Mouse (Mus musculus) intestine, postnatal 0 days (tissue): ENCODE measurements around the gene Cbln1. TPM values are rescaled to one million over a fixed set of nuclear protein-coding genes. Genes with fewer than 3 reads are reported as not detected.

Experiments
- ATAC-seq: fragments of 200-750 bp; cut with Nextera tagmentation; 2 replicates; pipeline ENCODE4 v1.8.0; 2017; ENCODE audit warnings: mild to moderate bottlenecking, moderate TSS enrichment, moderate library complexity
- H3K27ac ChIP-seq: fragments of 300-500 bp; sonication (generic); 2 replicates; pipeline ENCODE4 v1.5.1; 2014; ENCODE audit warnings: mild to moderate bottlenecking, low read depth, low read length, moderate library complexity
- H3K27me3 ChIP-seq: fragments of 300-500 bp; sonication (generic); replicated peaks from 2 replicates; pipeline ENCODE4 v1.6.1; 2014; ENCODE audit warnings: low read length, mixed read lengths; ENCODE audit not compliant: control insufficient read depth, insufficient read depth
- H3K36me3 ChIP-seq: fragments of 300-500 bp; sonication (generic); 2 replicates; pipeline ENCODE4 v1.6.1; 2014; ENCODE audit warnings: mild to moderate bottlenecking, moderate library complexity; ENCODE audit not compliant: control insufficient read depth, insufficient read depth
- H3K4me1 ChIP-seq: fragments of 300-500 bp; sonication (generic); replicated peaks from 2 replicates; pipeline ENCODE4 v1.6.1; 2014; ENCODE audit warnings: antibody characterized with exemption, low read length, mixed read lengths; ENCODE audit not compliant: control insufficient read depth, insufficient read depth
- H3K4me2 ChIP-seq: fragments of 300-500 bp; sonication (generic); replicated peaks from 2 replicates; pipeline ENCODE4 v1.6.1; 2014; ENCODE audit warnings: low read depth, mild to moderate bottlenecking, moderate library complexity
- H3K4me3 ChIP-seq: fragments of 300-500 bp; sonication (generic); 2 replicates; pipeline ENCODE4 v1.5.1; 2014; ENCODE audit warnings: low read depth, low read length
- H3K9ac ChIP-seq: fragments of 300-500 bp; sonication (generic); 2 replicates; pipeline ENCODE4 v1.6.1; 2014; ENCODE audit warnings: mild to moderate bottlenecking, low read depth, low read length
- H3K9me3 ChIP-seq: fragments of 300-500 bp; sonication (generic); 2 replicates; pipeline ENCODE4 v1.6.1; 2016; ENCODE audit warnings: mixed run types; ENCODE audit not compliant: control insufficient read depth
- CTCF ChIP-seq: sonication (generic); IDR thresholded peaks from 2 replicates; pipeline ENCODE4 v1.5.1; 2016; ENCODE audit warnings: low read depth, mild to moderate bottlenecking, control low read depth, antibody characterized with exemption, moderate library complexity
- WGBS: fragments of 180-500 bp; shearing (Covaris S2); extraction: QIAGEN DNeasy Blood & Tissue Kit; methylation state at CpG from one replicate; pipeline ENCODE4 v1.1.7; 2014; 5-methylcytosine and 5-hydroxymethylcytosine counted together
- polyA plus RNA-seq: library from polyadenylated mRNA; unstranded; fragments of >200 nt; fragmentation: Nextera tagmentation; extraction: Ambion mirVana; gene quantifications from 2 replicates; pipeline ENCODE4 v1.2.1, GENCODE M21; 2015

The Cbln1 gene
- polyA plus RNA-seq, 1 experiment from 2014 or later: 0.07 TPM

- H3K4me2 ChIP-seq: no peak overlapping the region
- WGBS: 46% methylated on average over 3 of the region's 3 CpGs
These were observed 5.8 kb upstream of the Cbln1 start for GRCm38 (mm10) chr8:87478221-87478620.

DNA sequence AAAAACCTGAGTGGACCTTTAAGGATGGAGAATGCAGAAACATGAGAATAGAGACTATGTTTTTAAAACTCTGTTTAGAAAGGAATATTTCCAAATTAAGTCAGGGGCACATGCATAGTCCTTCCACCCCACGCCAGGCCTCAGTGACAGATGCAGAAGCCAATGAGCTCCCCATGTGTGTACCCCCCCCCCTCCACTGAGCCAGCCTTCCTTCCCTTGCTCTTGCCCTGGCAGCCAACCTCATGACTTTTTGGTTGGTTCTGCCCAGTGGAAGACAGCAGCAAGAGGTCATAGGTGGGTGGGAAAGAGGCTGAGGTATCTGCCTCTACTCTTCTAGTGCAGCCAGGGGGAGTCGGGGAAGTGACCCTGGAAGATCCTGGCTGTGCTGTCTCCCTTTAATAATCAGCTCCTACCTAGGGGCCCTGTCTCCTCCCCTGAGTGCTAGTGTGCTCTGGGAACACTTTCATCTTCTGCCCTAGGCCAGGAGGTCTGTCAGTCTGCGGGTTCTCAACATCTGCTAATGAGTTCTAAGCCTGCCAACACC is 4.8 kb upstream of the Cbln1 start:
- no peak overlapping the region for H3K9ac ChIP-seq
- ATAC-seq: no peak
- no peak overlapping the region for H3K27ac ChIP-seq
- TF ChIP-seq CTCF: no peak
- 68% methylated on average over 3 of the region's 3 CpGs for WGBS
- no peaks in the 10 kb centered on the region for H3K36me3 ChIP-seq
- H3K9me3 ChIP-seq: no peaks in the 10 kb centered on the region
- H3K27me3 ChIP-seq: peaks cover 43% of the 10 kb centered on the region
- H3K4me3 ChIP-seq: no peak overlapping the region
- H3K4me1 ChIP-seq: peaks cover under 1% of the 10 kb centered on the region; the same call in 1 of the 2 replicates
- no peak overlapping the region for H3K4me2 ChIP-seq

More at GRCm38 (mm10) chr8:87478221-87478620, 5.8 kb upstream of the Cbln1 start:
- Histone ChIP-seq H3K36me3 (no peaks in the 10 kb centered on the region), H3K27ac (no peak overlapping the region), H3K4me3 (no peak overlapping the region), H3K4me1 (no peaks in the 10 kb centered on the region), H3K9ac (no peak overlapping the region), H3K27me3 (peaks cover 33% of the 10 kb centered on the region), H3K9me3 (no peaks in the 10 kb centered on the region)
- ATAC-seq: no peak
- no peak for TF ChIP-seq CTCF

DNA sequence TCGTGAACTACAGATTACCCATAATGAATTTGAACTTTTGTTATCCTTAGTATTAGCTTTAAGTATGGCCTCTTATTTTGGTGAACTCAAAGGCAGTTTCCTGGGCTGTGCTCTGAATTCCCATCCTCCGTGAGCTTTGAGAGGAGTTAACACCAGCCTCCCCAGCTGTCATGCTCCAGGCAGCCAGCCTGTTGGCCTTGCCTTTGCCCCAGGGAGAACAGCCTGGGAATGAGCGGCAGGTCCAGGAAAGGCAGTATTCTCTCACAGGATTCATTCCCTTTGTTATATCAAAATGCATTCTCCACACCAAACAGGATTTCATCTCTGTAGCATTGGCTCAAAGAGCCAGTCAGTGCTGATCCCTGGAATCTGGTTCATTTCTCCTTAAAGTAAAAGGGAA is 3.1 kb upstream of the Cbln1 start:
- Histone ChIP-seq H3K9ac (no peak overlapping the region), H3K36me3 (no peaks in the 10 kb centered on the region), H3K4me1 (peaks cover 9% of the 10 kb centered on the region; the same call in 1 of the 2 replicates), H3K27ac (no peak overlapping the region), H3K9me3 (no peaks in the 10 kb centered on the region), H3K4me3 (no peak overlapping the region), H3K4me2 (no peak overlapping the region), H3K27me3 (peaks cover 59% of the 10 kb centered on the region)
- ATAC-seq: no peak
- TF ChIP-seq CTCF: no peak
- WGBS: 62% methylated on average over 3 of the region's 3 CpGs

GRCm38 (mm10) chr8:87474379-87474778 is 2.0 kb upstream of the Cbln1 start:
- H3K4me1 ChIP-seq: peaks cover 12% of the 10 kb centered on the region; the same call in 1 of the 2 replicates
- H3K27ac ChIP-seq: no peak overlapping the region
- no peaks in the 10 kb centered on the region for H3K36me3 ChIP-seq
- H3K4me2 ChIP-seq: no peak overlapping the region
- TF ChIP-seq CTCF: no peak
- WGBS: 70% methylated on average over 8 of the region's 8 CpGs
- H3K9ac ChIP-seq: no peak overlapping the region
- no peaks in the 10 kb centered on the region for H3K9me3 ChIP-seq
- no peak overlapping the region for H3K4me3 ChIP-seq
- H3K27me3 ChIP-seq: peaks cover 71% of the 10 kb centered on the region
- ATAC-seq: no peak

GRCm38 (mm10) chr8:87473940-87474339 is 1.5 kb upstream of the Cbln1 start:
- WGBS: 47% methylated on average over 2 of the region's 2 CpGs
- Histone ChIP-seq H3K9me3 (no peaks in the 10 kb centered on the region), H3K27ac (no peak overlapping the region), H3K9ac (no peak overlapping the region), H3K27me3 (peaks cover 75% of the 10 kb centered on the region), H3K4me1 (peaks cover 12% of the 10 kb centered on the region; the same call in 1 of the 2 replicates), H3K4me3 (no peak overlapping the region), H3K36me3 (no peaks in the 10 kb centered on the region), H3K4me2 (no peak overlapping the region)
- no peak for ATAC-seq
- 0 out of 2 replicates have a peak, but pooled peaks have one; percentile 9 for TF ChIP-seq CTCF

- whole genome bisulfite sequencing: 2% methylated on average over 30 of the region's 30 CpGs
- H3K27ac ChIP-seq: no peak overlapping the region
- H3K4me2 ChIP-seq: peak overlapping the region; percentile 86
- H3K9ac ChIP-seq: no peak overlapping the region
- no peak for ATAC-seq
- H3K36me3 ChIP-seq: no peaks in the 10 kb centered on the region
- no peak for TF ChIP-seq CTCF
- no peaks in the 10 kb centered on the region for H3K9me3 ChIP-seq
- H3K27me3 ChIP-seq: peaks cover 82% of the 10 kb centered on the region
- H3K4me3 ChIP-seq: peak overlapping the region; percentile 49
- peaks cover 12% of the 10 kb centered on the region; the same call in 1 of the 2 replicates for H3K4me1 ChIP-seq
These were observed 905 bp upstream of the Cbln1 start for GRCm38 (mm10) chr8:87473314-87473713.
